Mouse (Mus musculus): ENCODE data around the gene Lgalsl.

DNA sequence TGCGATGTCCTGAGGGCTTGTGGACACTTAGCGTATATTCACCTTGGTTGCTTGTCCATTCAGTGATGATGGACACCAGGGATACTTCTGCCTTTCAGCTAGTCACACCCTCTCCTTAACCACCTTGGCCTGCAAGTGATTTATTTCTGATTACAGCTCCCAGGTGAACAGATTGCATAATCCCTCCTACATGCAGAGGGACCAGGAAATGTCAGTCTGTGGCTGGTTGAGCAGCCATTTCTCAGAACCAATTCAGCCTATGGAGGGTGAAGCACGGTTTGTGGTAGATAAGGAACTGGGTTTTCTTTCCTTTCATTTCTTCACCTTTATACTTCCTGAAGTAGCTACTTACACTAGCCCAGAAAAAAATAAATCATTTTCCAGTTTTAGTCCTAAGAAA lies 34.6 kb upstream of the Lgalsl start:
- TF ChIP-seq POLR2A (IDR thresholded peaks at IDR 0.05; ENCODE audit: low read depth, low read length): no peak
- TF ChIP-seq CTCF (conservative IDR thresholded peaks at IDR 0.05 in 1 of 2, IDR thresholded peaks at IDR 0.05 in 1 of 2; ENCODE audit: low read depth in 2 of 2, low read length in 2 of 2): no peak

Data from CH12.LX (cell line).